Mouse (Mus musculus) kidney, adult 2 months (tissue): ENCODE results near the gene Carns1. TPM values are rescaled to one million over a fixed set of nuclear protein-coding genes. Genes with fewer than 3 reads are reported as not detected.
"Not testable (repeated sequence)": the region's sequence is repeated elsewhere in the genome, so short reads cannot be mapped to it uniquely, and the experiment has no call there.

Source experiments
- DNase-seq: peaks from one replicate; pipeline ENCODE4 v3.0.0; 2021
- H3K27ac ChIP-seq: fragments of 200-500 bp; 2 replicates; pipeline ENCODE4 v1.5.1; 2012; ENCODE audit warnings: low read depth, low read length, control low read depth, inconsistent platforms; ENCODE audit not compliant: insufficient read depth
- H3K27me3 ChIP-seq: fragments of 200-500 bp; replicated peaks from 2 replicates; pipeline ENCODE4 v1.6.1; 2012; ENCODE audit warnings: mild to moderate bottlenecking, moderate library complexity, low read length, inconsistent platforms; ENCODE audit not compliant: control insufficient read depth, insufficient read depth
- H3K36me3 ChIP-seq: fragments of 200-500 bp; 2 replicates; pipeline ENCODE4 v1.6.1; 2012; ENCODE audit warnings: mild to moderate bottlenecking, moderate library complexity, low read length, inconsistent platforms; ENCODE audit not compliant: control insufficient read depth, insufficient read depth
- H3K4me1 ChIP-seq: fragments of 200-500 bp; 2 replicates; pipeline ENCODE4 v1.6.1; 2011; ENCODE audit warnings: low read length; ENCODE audit not compliant: control insufficient read depth, insufficient read depth
- H3K4me3 ChIP-seq: fragments of 200-500 bp; 2 replicates; pipeline ENCODE4 v1.5.1; 2011; ENCODE audit warnings: mild to moderate bottlenecking, low read depth, low read length, control low read depth; ENCODE audit not compliant: insufficient read depth
- CTCF ChIP-seq: fragments of 200-500 bp; conservative IDR thresholded peaks from 2 replicates; pipeline ENCODE4 v1.5.1; 2011; ENCODE audit warnings: low read depth, mild to moderate bottlenecking, control low read depth, low read length, moderate library complexity, mixed read lengths; ENCODE audit not compliant: insufficient read depth, insufficient read length
- POLR2A ChIP-seq: fragments of 200-500 bp; IDR thresholded peaks from one replicate; pipeline ENCODE4 v1.6.1; 2011; ENCODE audit warnings: low read depth, low read length, control low read depth
- WGBS: fragments of 180-500 bp; shearing (Covaris S2); methylation state at CpG from one replicate; pipeline ENCODE4 v1.1.7; 2018; 5-methylcytosine and 5-hydroxymethylcytosine counted together
- polyA plus RNA-seq: library from polyadenylated mRNA; depleted of rRNA; stranded (reverse); fragments of >200 nt; gene quantifications from 2 replicates; pipeline ENCODE4 v1.2.3, GENCODE M21; 2012

Carns1 gene
- polyA plus RNA-seq, 1 experiment = 3.8 TPM

- not testable (repeated sequence) for H3K27me3 ChIP-seq, H3K4me1 ChIP-seq, H3K4me3 ChIP-seq, H3K36me3 ChIP-seq, DNase-seq, H3K27ac ChIP-seq
- peak; percentile 48 for TF ChIP-seq CTCF
- WGBS = 19% methylated on average over 8 of the region's 8 CpGs
Measured at GRCm38 (mm10) chr19:4135963-4136345, 39.3 kb downstream of the Carns1 start.

- WGBS = 86% methylated on average over 6 of the region's 6 CpGs
- DNase-seq, H3K27ac ChIP-seq, H3K36me3 ChIP-seq, H3K4me1 ChIP-seq, H3K4me3 ChIP-seq, H3K27me3 ChIP-seq: not testable (repeated sequence)
Measured at GRCm38 (mm10) chr19:4135229-4135962, 39.9 kb downstream of the Carns1 start.

- 74% methylated on average over 4 of the region's 4 CpGs for WGBS
Measured at GRCm38 (mm10) chr19:4134354-4134753, 40.9 kb downstream of the Carns1 start.

GRCm38 (mm10) chr19:4131768-4132167 is 43.5 kb downstream of the Carns1 start:
- TF ChIP-seq POLR2A = no peak
- TF ChIP-seq CTCF = no peak; the same call in 1 of the 2 replicates
- Histone ChIP-seq H3K27ac (no peak overlapping the region), H3K36me3 (no peaks in the 10 kb centered on the region; the same call in 1 of the 2 replicates), H3K4me1 (peaks cover 1% of the 10 kb centered on the region; the same call in 1 of the 2 replicates), H3K4me3 (no peak overlapping the region), H3K27me3 (no peaks in the 10 kb centered on the region)
- WGBS = 87% methylated on average over 2 of the region's 2 CpGs
- DNase-seq = no peak

More at GRCm38 (mm10) chr19:4134354-4134753, 40.9 kb downstream of the Carns1 start:
- H3K36me3 ChIP-seq = no peaks in the 10 kb centered on the region
- no peaks in the 10 kb centered on the region for H3K4me1 ChIP-seq
- no peak for DNase-seq
- TF ChIP-seq CTCF = no peak
- no peak for TF ChIP-seq POLR2A
- H3K27ac ChIP-seq = no peak overlapping the region
- H3K27me3 ChIP-seq = no peaks in the 10 kb centered on the region
- H3K4me3 ChIP-seq = no peak overlapping the region

- H3K36me3 ChIP-seq = no peaks in the 10 kb centered on the region; the same call in 1 of the 2 replicates
- TF ChIP-seq CTCF = no peak
- no peak for TF ChIP-seq POLR2A
- no peak for DNase-seq
- WGBS = 90% methylated on average over 5 of the region's 5 CpGs
- H3K4me1 ChIP-seq = peaks cover 6% of the 10 kb centered on the region; the same call in 1 of the 2 replicates
- H3K4me3 ChIP-seq = no peak overlapping the region
- H3K27ac ChIP-seq = no peak overlapping the region
- H3K27me3 ChIP-seq = no peaks in the 10 kb centered on the region
Measured at GRCm38 (mm10) chr19:4131075-4131474, 44.2 kb downstream of the Carns1 start.

- Histone ChIP-seq H3K36me3 (no peaks in the 10 kb centered on the region; the same call in 1 of the 2 replicates), H3K4me1 (peaks cover 6% of the 10 kb centered on the region; the same call in 1 of the 2 replicates), H3K27me3 (no peaks in the 10 kb centered on the region), H3K27ac (no peak overlapping the region), H3K4me3 (no peak overlapping the region)
- no peak for DNase-seq
- TF ChIP-seq POLR2A = no peak
- no peak for TF ChIP-seq CTCF
- 76% methylated on average over 4 of the region's 4 CpGs for WGBS
Measured at GRCm38 (mm10) chr19:4130106-4130505, 45.2 kb downstream of the Carns1 start.

- Histone ChIP-seq H3K4me3 (no peak overlapping the region), H3K27ac (no peak overlapping the region), H3K36me3 (no peaks in the 10 kb centered on the region; the same call in 1 of the 2 replicates), H3K27me3 (no peaks in the 10 kb centered on the region), H3K4me1 (peaks cover 6% of the 10 kb centered on the region; the same call in 1 of the 2 replicates)
- 88% methylated on average over 7 of the region's 7 CpGs for WGBS
- TF ChIP-seq CTCF (no peak), POLR2A (no peak)
- DNase-seq = no peak
Measured at GRCm38 (mm10) chr19:4129462-4129861, 45.8 kb downstream of the Carns1 start.
